Mouse (Mus musculus): ENCODE measurements around the gene Sertad4. TPM values are rescaled to one million over a fixed set of nuclear protein-coding genes. Genes with fewer than 3 reads are reported as not detected.

The Sertad4 gene
- total and polyA plus RNA-seq, 3 experiments = not detected

DNA sequence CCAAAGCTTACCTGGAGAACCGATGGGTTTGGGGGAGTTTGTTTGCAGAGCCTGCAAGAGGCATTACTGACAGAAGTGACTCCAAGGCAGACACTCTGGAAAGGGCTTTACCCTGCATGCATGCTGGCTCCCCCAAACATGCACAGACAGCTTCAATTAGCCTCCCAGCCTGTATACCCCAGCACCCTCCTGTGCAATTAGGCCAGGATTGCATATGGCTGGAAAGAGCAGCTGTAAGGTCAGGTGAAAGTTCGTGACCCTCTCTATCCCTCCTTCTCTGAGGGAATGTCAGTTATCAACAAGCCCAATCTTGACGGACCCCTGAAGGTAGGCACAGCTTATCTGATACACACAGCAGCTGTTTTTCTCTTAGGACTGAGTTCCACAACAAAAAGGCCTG is 40.9 kb downstream of the Sertad4 start:
- H3K27me3 ChIP-seq (ENCODE audit: control insufficient read depth in 1 of 2, insufficient read depth in 2 of 2, low read length in 2 of 2) = no peaks in the 10 kb centered on the region
- no peak overlapping the region for H3K9ac ChIP-seq (ENCODE audit: control insufficient read depth, low read depth, low read length, poor library complexity, severe bottlenecking)
- TF ChIP-seq CTCF (IDR thresholded peaks at IDR 0.05 in 2 of 3, conservative IDR thresholded peaks at IDR 0.05 in 1 of 3; ENCODE audit: control insufficient read depth in 1 of 3, insufficient read depth in 1 of 3, low read depth in 2 of 3, low read length in 3 of 3, poor library complexity in 1 of 3, severe bottlenecking in 1 of 3) (no peak), POLR2AphosphoS5 (IDR thresholded peaks at IDR 0.05; ENCODE audit: borderline replicate concordance, low read depth, low read length) (no peak), ELF1 (IDR thresholded peaks at IDR 0.05; ENCODE audit: low read depth, low read length) (no peak), UBTF (IDR thresholded peaks at IDR 0.05; ENCODE audit: borderline replicate concordance, insufficient read depth, low read depth, low read length) (no peak), BHLHE40 (IDR thresholded peaks at IDR 0.05; ENCODE audit: borderline replicate concordance, low read depth, low read length) (no peak), EP300 (IDR thresholded peaks at IDR 0.05; ENCODE audit: low read depth in 1 of 2, low read length in 2 of 2) (no peak), NRF1 (IDR thresholded peaks at IDR 0.05; ENCODE audit: insufficient read depth, low read depth, low read length, poor library complexity, severe bottlenecking) (no peak), GATA1 (IDR thresholded peaks at IDR 0.05; ENCODE audit: low read depth, low read length) (no peak), MEF2A (IDR thresholded peaks at IDR 0.05; ENCODE audit: extremely low read depth, insufficient replicate concordance, low read depth, low read length, poor library complexity, severe bottlenecking) (no peak), USF2 (IDR thresholded peaks at IDR 0.05; ENCODE audit: borderline replicate concordance in 1 of 2, insufficient read depth in 1 of 2, low read depth in 1 of 2, low read length in 2 of 2) (no peak), TBP (IDR thresholded peaks at IDR 0.05; ENCODE audit: low read depth, low read length) (no peak), CHD2 (IDR thresholded peaks at IDR 0.05; ENCODE audit: low read length) (no peak), TAL1 (IDR thresholded peaks at IDR 0.05; ENCODE audit: low read length) (no peak), E2F4 (IDR thresholded peaks at IDR 0.05; ENCODE audit: borderline replicate concordance, low read depth, low read length) (no peak), NELFE (IDR thresholded peaks at IDR 0.05; ENCODE audit: low read depth, low read length) (no peak), RAD21 (IDR thresholded peaks at IDR 0.05; ENCODE audit: low read depth, low read length) (no peak), GABPA (IDR thresholded peaks at IDR 0.05; ENCODE audit: low read depth, low read length) (no peak), ETS1 (IDR thresholded peaks at IDR 0.05; ENCODE audit: low read depth, low read length) (no peak), TCF12 (IDR thresholded peaks at IDR 0.05; ENCODE audit: low read depth, low read length) (no peak)
- no peak for DNase-seq (ENCODE audit: low read depth, low spot score)
- no peak overlapping the region for H3K27ac ChIP-seq (ENCODE audit: control insufficient read depth, low read depth, low read length)
- no peaks in the 10 kb centered on the region for H3K79me2 ChIP-seq (ENCODE audit: control insufficient read depth, insufficient read depth, low read length, poor library complexity)
- no peaks in the 10 kb centered on the region for H3K36me3 ChIP-seq (ENCODE audit: control insufficient read depth in 1 of 2, insufficient read depth in 2 of 2, low read length in 2 of 2)
- no peaks in the 10 kb centered on the region; a peak in 1 of 4 replicates for H3K4me1 ChIP-seq (ENCODE audit: control insufficient read depth in 1 of 2, insufficient read depth in 2 of 2, low read length in 2 of 2)
- H3K4me3 ChIP-seq (ENCODE audit: control insufficient read depth in 1 of 2, insufficient read depth in 1 of 2, low read depth in 2 of 2, low read length in 2 of 2) = no peak overlapping the region
- H3K9me3 ChIP-seq (replicated peaks; ENCODE audit: insufficient read depth, low read length) = no peaks in the 10 kb centered on the region

DNA sequence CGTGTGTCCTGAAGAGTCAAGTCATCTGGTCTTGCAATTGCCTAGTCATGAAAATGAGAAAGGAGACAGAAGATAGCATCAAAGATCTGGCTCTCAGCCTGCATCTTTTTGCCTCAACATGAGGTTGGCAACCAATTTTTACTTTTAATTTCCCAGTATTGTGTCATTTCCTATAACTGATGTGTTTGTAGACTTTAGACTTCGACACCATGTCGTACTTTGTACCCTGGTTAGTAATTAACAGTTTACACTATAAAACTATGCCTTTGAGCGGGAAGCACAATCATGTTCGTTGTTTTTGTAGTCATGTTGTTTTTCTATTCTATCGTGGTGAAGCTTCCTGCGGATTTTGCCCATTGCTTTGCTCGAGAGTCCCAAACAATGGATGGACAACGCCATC is 42.8 kb downstream of the Sertad4 start:
- Histone ChIP-seq H3K9me3 (replicated peaks; ENCODE audit: insufficient read depth, low read length) (no peaks in the 10 kb centered on the region), H3K27ac (ENCODE audit: control insufficient read depth, low read depth, low read length) (no peak overlapping the region), H3K36me3 (ENCODE audit: control insufficient read depth in 1 of 2, insufficient read depth in 2 of 2, low read length in 2 of 2) (no peaks in the 10 kb centered on the region), H3K27me3 (ENCODE audit: control insufficient read depth in 1 of 2, insufficient read depth in 2 of 2, low read length in 2 of 2) (no peaks in the 10 kb centered on the region; a peak in 2 of 4 replicates), H3K4me1 (ENCODE audit: control insufficient read depth in 1 of 2, insufficient read depth in 2 of 2, low read length in 2 of 2) (no peaks in the 10 kb centered on the region; a peak in 1 of 4 replicates), H3K9ac (ENCODE audit: control insufficient read depth, low read depth, low read length, poor library complexity, severe bottlenecking) (no peak overlapping the region), H3K79me2 (ENCODE audit: control insufficient read depth, insufficient read depth, low read length, poor library complexity) (no peaks in the 10 kb centered on the region), H3K4me3 (ENCODE audit: control insufficient read depth in 1 of 2, insufficient read depth in 1 of 2, low read depth in 2 of 2, low read length in 2 of 2) (no peak overlapping the region)
- TF ChIP-seq KAT2A (conservative IDR thresholded peaks at IDR 0.05; ENCODE audit: low read depth, low read length) (no peak), MAZ (IDR thresholded peaks at IDR 0.05; ENCODE audit: low read depth, low read length) (no peak), POLR2AphosphoS2 (IDR thresholded peaks at IDR 0.05; ENCODE audit: low read length) (no peak), POLR2A (IDR thresholded peaks at IDR 0.05; ENCODE audit: control insufficient read depth in 1 of 2, insufficient read depth in 1 of 2, low read depth in 1 of 2, low read length in 2 of 2, poor library complexity in 1 of 2) (no peak), BHLHE40 (IDR thresholded peaks at IDR 0.05; ENCODE audit: borderline replicate concordance, low read depth, low read length) (no peak), UBTF (IDR thresholded peaks at IDR 0.05; ENCODE audit: borderline replicate concordance, insufficient read depth, low read depth, low read length) (no peak), MAFK (IDR thresholded peaks at IDR 0.05; ENCODE audit: borderline replicate concordance, low read depth, low read length) (no peak), MEF2A (IDR thresholded peaks at IDR 0.05; ENCODE audit: extremely low read depth, insufficient replicate concordance, low read depth, low read length, poor library complexity, severe bottlenecking) (no peak), EP300 (IDR thresholded peaks at IDR 0.05; ENCODE audit: low read depth in 1 of 2, low read length in 2 of 2) (no peak), RCOR1 (IDR thresholded peaks at IDR 0.05; ENCODE audit: low read depth, low read length) (no peak), MXI1 (IDR thresholded peaks at IDR 0.05; ENCODE audit: low read depth, low read length) (no peak), ELF1 (IDR thresholded peaks at IDR 0.05; ENCODE audit: low read depth, low read length) (no peak), MYB (IDR thresholded peaks at IDR 0.05; ENCODE audit: low read depth, low read length) (no peak), RAD21 (IDR thresholded peaks at IDR 0.05; ENCODE audit: low read depth, low read length) (no peak), ZKSCAN1 (IDR thresholded peaks at IDR 0.05; ENCODE audit: low read depth, low read length) (no peak), NRF1 (IDR thresholded peaks at IDR 0.05; ENCODE audit: insufficient read depth, low read depth, low read length, poor library complexity, severe bottlenecking) (no peak), ZC3H11A (IDR thresholded peaks at IDR 0.05; ENCODE audit: low read depth, low read length) (no peak), ZNF384 (IDR thresholded peaks at IDR 0.05; ENCODE audit: low read depth, low read length) (no peak)
- no peak for DNase-seq (ENCODE audit: low read depth, low spot score)
